Mouse (Mus musculus) thymus, postnatal 0 days (tissue): ENCODE data around the gene Ccdc57. TPM values are rescaled to one million over a fixed set of nuclear protein-coding genes. Genes with fewer than 3 reads are reported as not detected.
A peak's percentile ranks its signal among the peaks of the same experiment; 100 is the strongest.

Experiments used
- DNase-seq: peaks from one replicate; pipeline ENCODE4 v3.0.0-alpha.2; 2015; ENCODE audit warnings: low spot score
- polyA plus RNA-seq: library from polyadenylated mRNA; unstranded; fragments of >200 nt; fragmentation: Nextera tagmentation; extraction: Ambion mirVana; gene quantifications from 2 replicates; pipeline ENCODE4 v1.2.1, GENCODE M21; 2015

The Ccdc57 gene
- polyA plus RNA-seq, 1 experiment from 2014 or later, result 1.9 TPM

DNA sequence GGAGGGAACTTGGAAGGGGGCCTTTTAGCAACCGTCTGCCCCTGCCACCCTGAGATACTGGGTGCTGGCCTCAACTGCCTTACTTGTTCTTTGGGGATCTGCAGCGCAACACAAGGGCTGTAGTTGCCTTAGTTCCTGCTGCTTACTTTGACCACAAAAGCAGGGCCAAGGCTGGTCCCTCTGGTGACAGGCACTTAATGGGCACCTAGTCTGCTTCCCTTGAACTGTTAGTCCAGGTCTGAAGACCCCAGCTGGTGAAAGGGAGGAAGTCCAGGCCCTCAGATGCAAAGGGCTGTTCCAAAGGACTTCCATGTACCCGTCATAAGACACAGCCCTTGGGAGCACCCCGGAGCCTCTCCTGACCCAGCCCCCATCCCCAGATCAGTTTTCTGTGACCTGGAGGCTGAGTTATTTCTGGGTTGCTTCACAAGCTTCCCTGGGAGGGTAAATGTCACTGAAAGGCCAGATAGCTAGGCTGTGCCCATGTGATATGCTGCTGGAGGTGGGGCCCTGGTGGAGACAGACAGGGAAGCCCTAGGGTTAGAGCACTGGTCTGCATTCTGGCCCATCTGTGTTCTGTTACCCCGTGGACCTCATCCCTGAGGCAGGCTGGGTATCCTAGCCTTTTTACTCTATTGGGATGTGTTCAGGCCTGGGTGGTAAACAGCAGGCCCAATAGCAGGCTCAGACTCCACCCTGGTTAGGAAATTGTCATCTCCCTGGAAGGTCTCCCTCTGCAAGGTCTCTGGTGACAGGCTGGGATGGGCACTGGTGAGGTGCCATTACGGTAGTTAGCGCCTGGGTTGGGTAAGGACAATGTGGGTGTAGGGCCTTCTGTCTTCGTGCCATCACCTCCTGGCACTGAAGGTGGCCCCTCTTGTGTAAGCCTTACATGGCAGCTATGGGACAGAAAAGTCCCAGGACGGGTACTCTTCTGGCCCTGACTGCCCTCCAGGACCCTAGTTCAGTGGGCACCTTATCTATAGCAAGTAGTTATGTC lies 19.4 kb upstream of the Ccdc57 start:
- no peak for DNase-seq

GRCm38 (mm10) chr11:120951237-120951636 lies 18.6 kb upstream of the Ccdc57 start:
- DNase-seq, result no peak

DNA sequence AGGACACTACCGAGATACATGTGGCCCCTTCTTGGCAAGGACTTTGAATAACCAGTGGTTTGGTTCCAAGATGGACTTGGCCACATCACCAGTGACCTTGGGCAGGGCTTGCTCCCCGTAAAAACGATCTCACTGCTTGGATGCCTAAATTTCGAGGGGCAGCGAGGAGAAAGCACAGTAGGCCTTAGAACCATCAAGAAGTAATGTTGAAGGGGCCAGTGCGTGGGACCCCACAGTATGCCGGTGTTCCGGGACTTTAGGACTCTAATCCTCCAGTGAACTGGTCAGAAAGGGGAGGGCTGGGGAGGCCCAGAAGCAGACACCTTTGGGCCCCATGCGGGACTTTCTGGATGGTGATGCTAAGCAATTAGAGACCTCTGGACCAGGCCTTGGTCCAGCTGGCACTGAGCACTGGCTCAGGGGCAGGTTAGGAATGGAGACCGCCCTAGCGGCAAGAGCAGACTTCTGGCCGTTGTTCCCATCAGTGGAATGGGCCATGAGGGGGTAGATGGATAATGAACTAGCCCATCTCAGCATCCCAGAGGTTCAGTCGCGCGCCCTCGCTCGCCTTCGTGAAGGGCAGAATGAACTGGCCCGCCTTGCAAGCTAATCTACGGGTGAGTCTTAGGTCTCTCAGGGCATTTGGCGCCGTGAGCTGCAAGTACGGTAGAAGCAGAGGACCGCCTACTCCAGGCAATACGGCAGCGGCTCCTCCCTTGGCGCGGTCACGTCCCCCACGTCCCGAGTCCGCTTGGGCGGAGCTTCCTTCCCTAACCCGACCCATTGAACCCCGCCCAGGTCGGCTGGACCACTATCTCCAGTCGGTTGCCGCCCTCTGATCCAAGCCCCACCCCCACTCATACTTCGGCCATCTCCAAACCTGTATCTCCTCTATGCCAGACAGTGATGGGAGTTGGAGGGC lies 17.9 kb upstream of the Ccdc57 start:
- peak; percentile 71 for DNase-seq

DNA sequence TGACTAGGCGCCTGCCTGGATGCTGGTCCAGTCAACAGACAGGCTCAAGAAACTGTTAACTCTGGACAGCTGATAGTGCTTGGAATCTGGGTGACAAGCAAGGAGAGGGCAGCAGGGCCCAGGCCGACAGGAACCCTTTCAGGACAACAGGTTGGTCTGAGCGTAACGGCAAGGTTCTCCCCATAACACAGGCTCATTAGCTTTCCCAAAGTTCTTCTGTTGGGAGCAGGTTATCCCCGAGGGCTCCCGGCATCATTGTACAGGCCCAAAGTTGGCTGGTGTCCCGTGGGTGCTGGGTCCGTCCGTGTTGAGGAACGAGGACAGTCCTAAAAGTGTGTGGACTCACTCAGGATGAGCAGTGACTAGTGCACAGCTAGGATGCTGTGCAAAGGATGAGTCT lies 17.2 kb upstream of the Ccdc57 start:
- no peak for DNase-seq

GRCm38 (mm10) chr11:120948861-120949851 lies 16.5 kb upstream of the Ccdc57 start:
- DNase-seq, result peak; percentile 60

- peak; percentile 17 for DNase-seq
Measured at GRCm38 (mm10) chr11:120948328-120948727, 15.7 kb upstream of the Ccdc57 start, which contains the start of gene Slc16a3. Gene Slc16a3, plus strand, starts transcription at chr11:120948480.

GRCm38 (mm10) chr11:120945926-120946325 lies 13.3 kb upstream of the Ccdc57 start:
- no peak for DNase-seq

DNA sequence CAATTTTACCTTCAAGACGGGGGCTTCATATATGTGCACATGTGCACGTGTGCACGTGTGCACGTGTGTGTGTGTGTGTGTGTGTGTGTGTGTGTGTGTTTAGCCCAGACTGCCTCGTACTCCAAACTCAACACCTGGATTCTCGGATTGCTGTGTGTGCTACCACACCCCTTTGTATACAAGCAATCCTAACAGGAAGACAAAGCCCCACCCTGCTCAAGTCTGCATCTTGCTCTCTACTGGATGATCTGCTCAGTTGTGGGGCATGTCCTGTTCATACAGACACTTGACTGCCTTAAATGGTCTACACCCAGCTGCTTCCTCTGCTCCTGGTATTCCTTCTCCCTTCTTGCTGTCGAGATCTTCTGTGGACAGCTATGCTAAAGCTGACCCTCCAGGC lies 12.6 kb upstream of the Ccdc57 start:
- DNase-seq, result no peak

- DNase-seq, result peak; percentile 23
Measured at GRCm38 (mm10) chr11:120940959-120941358, 8.3 kb upstream of the Ccdc57 start.

GRCm38 (mm10) chr11:120939712-120940341 lies 7.2 kb upstream of the Ccdc57 start:
- no peak for DNase-seq

- no peak for DNase-seq
Measured at GRCm38 (mm10) chr11:120938795-120939194, 6.1 kb upstream of the Ccdc57 start.

- no peak for DNase-seq
Measured at GRCm38 (mm10) chr11:120937976-120938375, 5.3 kb upstream of the Ccdc57 start.

DNA sequence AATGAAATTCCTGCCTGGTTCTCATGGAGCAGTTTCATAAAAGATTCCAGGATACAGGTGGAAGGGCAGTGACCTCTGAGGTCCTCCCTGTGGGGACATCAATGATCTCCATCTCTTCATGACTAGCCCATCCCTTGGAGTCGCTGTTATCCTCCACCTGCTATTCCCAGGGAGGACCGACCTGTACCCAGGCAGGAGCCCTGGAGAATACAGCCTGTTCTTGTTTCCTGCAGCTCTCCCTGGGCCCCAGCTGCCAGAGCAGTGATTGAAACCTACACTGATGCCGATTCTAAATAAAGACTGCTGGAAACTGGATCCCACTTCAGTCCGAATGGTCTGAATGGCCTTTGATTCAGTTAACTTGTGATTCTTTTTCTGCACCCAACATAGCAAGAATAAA lies 1.2 kb downstream of the Ccdc57 start:
- DNase-seq, result no peak

DNA sequence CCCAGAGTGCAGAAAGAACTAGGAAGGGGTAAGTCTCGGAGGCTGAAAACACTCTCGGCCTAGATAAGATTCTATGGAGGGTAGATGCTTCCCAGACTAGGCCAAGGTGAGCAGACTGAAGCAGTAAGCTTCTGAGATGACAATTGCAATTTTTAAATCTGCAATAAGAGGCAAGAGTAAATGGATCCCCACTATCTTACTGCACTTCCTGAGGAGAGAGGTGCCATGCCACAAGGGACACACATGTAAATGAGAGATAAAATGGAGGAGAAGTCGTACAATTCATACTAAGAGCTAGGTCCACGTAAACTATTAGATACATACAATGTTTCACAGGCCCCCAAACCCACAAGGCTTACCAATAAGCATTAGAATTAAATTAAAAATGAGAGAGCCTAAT lies 4.2 kb downstream of the Ccdc57 start:
- DNase-seq, result no peak

DNA sequence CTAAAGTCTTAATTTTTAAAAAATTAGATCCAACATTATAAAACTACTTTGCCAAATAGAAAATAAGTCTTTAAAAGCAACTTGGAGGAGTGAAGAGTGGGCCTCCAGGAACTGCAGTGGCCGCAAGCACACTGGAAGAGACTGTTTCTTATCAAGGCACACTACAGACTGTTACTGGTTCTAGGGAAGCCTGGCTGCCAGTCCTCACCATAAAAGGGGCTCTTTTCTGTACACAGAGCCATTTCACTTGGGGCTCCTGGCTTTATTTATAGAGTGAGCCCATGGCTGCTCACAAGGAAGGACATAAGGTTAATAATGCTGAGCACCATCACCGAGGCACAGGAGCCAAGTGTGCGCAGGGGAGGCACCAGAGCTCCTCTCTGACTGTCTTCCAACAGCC lies 10.1 kb downstream of the Ccdc57 start:
- no peak for DNase-seq

DNA sequence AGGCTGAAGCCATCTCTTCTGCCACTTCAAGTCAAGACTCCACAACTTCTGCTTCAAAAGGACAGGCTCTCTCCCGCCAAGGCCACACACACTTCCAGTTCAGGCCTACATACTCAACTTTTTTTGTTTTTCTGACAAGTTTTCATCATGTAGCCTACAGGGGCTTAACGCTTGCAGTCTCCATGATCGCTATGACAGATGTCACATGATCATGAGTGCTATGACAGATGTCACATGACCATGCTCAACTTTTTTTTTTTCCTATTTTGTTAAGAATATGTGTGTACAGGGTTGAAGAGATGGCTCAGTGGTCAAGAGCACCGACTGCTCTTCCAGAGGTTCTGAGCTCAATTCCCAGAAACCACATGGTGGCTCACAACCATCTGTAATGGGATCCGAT lies 14.9 kb downstream of the Ccdc57 start:
- no peak for DNase-seq

DNA sequence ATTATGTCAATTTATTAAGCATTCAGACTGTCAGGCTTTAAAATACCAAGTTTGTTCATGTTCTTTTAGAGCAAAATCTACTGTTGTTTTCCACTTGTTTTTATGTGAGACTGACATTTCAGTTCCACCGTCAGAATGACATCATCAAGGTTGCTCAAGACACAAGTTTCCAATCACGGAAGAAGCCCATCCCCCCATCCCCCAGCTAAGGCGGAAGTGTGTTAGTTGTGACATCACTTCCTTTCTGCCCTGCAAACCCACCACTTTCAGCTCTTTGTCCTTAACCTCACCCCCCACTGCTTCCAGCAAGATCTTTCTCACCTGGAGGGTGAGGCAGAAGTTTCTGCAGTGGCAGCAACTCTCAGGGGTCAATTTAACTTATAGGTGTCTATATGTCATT lies 16.2 kb downstream of the Ccdc57 start:
- peak; percentile 85 for DNase-seq

DNA sequence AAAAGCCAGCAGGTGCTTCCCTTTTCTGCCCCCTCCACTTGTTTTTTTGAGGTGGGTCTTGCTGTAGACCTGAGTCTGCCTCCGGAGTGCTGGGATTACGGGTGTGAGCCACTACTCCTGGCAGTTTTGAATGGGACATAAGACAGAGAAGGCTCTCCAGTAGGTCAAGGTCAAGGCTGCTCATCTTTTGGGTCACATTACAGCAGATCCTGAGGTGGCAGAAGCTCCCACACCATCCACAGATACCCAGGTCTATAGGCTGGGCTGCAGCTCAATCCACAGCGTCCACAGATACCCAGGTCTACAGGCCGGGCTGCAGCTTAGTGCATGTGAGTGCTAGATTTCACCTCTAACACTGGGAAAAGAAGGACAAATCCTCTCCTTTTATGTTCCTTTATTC lies 18.9 kb downstream of the Ccdc57 start:
- no peak for DNase-seq

- DNase-seq, result peak; percentile 84
Measured at GRCm38 (mm10) chr11:120905430-120905873, 27.2 kb downstream of the Ccdc57 start.

DNA sequence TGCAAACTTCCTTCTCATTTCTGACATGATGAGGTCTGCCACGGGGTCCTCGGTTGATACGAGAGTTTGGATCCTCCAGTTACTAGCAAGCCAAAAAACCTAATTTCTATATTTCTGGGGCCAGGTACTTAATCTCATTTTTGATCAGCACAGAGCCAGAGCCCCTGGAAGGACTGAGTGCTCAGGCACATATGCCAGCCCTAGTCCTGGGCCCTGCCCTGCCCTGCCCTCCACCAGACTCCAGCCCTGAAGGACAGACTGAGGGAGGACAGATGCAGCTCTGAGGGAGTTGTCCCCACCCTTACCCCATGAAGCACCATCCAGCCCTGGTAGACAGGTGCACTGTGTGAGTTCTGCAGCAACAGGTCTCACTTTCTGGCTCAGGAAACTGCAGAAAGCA lies 28.1 kb downstream of the Ccdc57 start:
- DNase-seq, result no peak
